ENCODE assay signal across 8 mouse cellular contexts in the genomic region with DNA sequence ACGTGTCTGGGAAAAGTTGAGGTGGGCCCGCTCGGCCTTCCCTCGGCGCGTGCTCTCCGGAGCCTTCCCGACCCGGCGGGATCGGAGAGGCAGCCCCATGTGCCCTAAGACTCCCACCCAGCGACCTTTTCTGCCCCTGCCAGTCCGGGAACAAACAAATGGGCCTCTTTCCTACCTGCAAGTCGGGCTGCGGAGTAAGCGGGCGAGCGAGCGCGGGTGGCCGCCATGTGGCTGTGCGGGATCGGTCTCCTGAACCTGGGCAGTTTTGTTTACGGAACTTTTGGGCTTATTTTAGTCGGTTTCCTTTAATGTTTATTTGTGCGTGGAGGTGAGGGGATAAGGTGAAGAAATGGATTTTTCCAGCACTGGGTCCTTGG. TPM values are rescaled to one million over a fixed set of nuclear protein-coding genes. Genes with fewer than 3 reads are reported as not detected.
A peak's percentile ranks its signal among the peaks of the same experiment; 100 is the strongest.
DNase-seq lines count a peak whose midpoint lies in the region; ATAC-seq lines count a peak whose summit lies in the region.

No protein-coding gene starts in this region.

- peak overlapping the region; percentile 98 for H3K9ac ChIP-seq in embryonic facial prominence, embryonic 12.5 days
- H3K9ac ChIP-seq in intestine, embryonic 14.5 days (ENCODE audit: low read length), result peak overlapping the region; percentile 98
- peak overlapping the region; percentile 68 for H3K9ac ChIP-seq in midbrain, embryonic 15.5 days

- H3K4me1 ChIP-seq in embryonic facial prominence, embryonic 12.5 days, result peaks cover 23% of the 10 kb centered on the region
- H3K4me1 ChIP-seq in intestine, embryonic 14.5 days (replicated peaks; ENCODE audit: control insufficient read depth, insufficient read depth, low read length), result peaks cover 19% of the 10 kb centered on the region
- H3K4me1 ChIP-seq in midbrain, embryonic 15.5 days, result peaks cover 26% of the 10 kb centered on the region

- no peaks in the 10 kb centered on the region for H3K9me3 ChIP-seq in embryonic facial prominence, embryonic 12.5 days
- no peaks in the 10 kb centered on the region for H3K9me3 ChIP-seq in intestine, embryonic 14.5 days (ENCODE audit: control insufficient read depth, low read length)
- no peaks in the 10 kb centered on the region for H3K9me3 ChIP-seq in midbrain, embryonic 15.5 days

- peak; percentile 19 to 20 for DNase-seq in layer of hippocampus, postnatal 36 days
- no peak for DNase-seq in layer of hippocampus, postnatal 25 days (ENCODE audit: extremely low spot score in 1 of 2, low spot score in 1 of 2)
- no peak for DNase-seq in intestine, embryonic 14.5 days (ENCODE audit: low spot score)
- no peak for DNase-seq in ovary, postnatal 10 days (ENCODE audit: low spot score)
- DNase-seq in adrenal gland, adult 18-20 months (ENCODE audit: low spot score in 2 of 2), result no peak

- WGBS in embryonic facial prominence, embryonic 12.5 days, result under 1% methylated on average over 26 of the region's 26 CpGs
- under 1% methylated on average over 26 of the region's 26 CpGs for WGBS in intestine, embryonic 14.5 days
- WGBS in midbrain, embryonic 15.5 days, result 0% methylated on average over 26 of the region's 26 CpGs

- H3K4me2 ChIP-seq in embryonic facial prominence, embryonic 12.5 days (replicated peaks), result peak overlapping the region; percentile 69
- peak overlapping the region; percentile 73 for H3K4me2 ChIP-seq in intestine, embryonic 14.5 days (ENCODE audit: low read length)
- H3K4me2 ChIP-seq in midbrain, embryonic 15.5 days, result peak overlapping the region; percentile 100

- 0 out of 2 replicates have a peak, but pooled peaks have one; percentile 1 for ATAC-seq in embryonic facial prominence, embryonic 12.5 days (ENCODE audit: insufficient number of reproducible peaks, insufficient read depth, low FRiP score, low TSS enrichment)
- no peak for ATAC-seq in intestine, embryonic 14.5 days (replicated peaks; ENCODE audit: low FRiP score, low TSS enrichment, low read depth)
- ATAC-seq in midbrain, embryonic 15.5 days (replicated peaks), result no peak
- no peak for ATAC-seq in cerebellum, adult (ENCODE audit: insufficient number of reproducible peaks, low FRiP score, low TSS enrichment)

- H3K27me3 ChIP-seq in embryonic facial prominence, embryonic 12.5 days, result no peaks in the 10 kb centered on the region
- H3K27me3 ChIP-seq in intestine, embryonic 14.5 days (replicated peaks; ENCODE audit: control insufficient read depth, insufficient read depth, low read length), result no peaks in the 10 kb centered on the region
- no peaks in the 10 kb centered on the region for H3K27me3 ChIP-seq in midbrain, embryonic 15.5 days (replicated peaks)

- peak overlapping the region; percentile 96 for H3K27ac ChIP-seq in embryonic facial prominence, embryonic 12.5 days
- H3K27ac ChIP-seq in intestine, embryonic 14.5 days (ENCODE audit: low read depth), result peak overlapping the region; percentile 96
- peak overlapping the region; percentile 94; the same call in 1 of the 2 replicates for H3K27ac ChIP-seq in midbrain, embryonic 15.5 days

- H3K36me3 ChIP-seq in embryonic facial prominence, embryonic 12.5 days, result no peaks in the 10 kb centered on the region
- H3K36me3 ChIP-seq in intestine, embryonic 14.5 days (ENCODE audit: control insufficient read depth, insufficient read depth, low read length), result no peaks in the 10 kb centered on the region
- H3K36me3 ChIP-seq in midbrain, embryonic 15.5 days (replicated peaks), result no peaks in the 10 kb centered on the region

- H3K4me3 ChIP-seq in embryonic facial prominence, embryonic 12.5 days, result peak overlapping the region; percentile 100
- H3K4me3 ChIP-seq in intestine, embryonic 14.5 days (ENCODE audit: low read depth, low read length), result peak overlapping the region; percentile 82
- peak overlapping the region; percentile 71 for H3K4me3 ChIP-seq in midbrain, embryonic 15.5 days

RNA-seq across cellular contexts. Expression of a gene that starts 7.8 kb away (rescaled TPM):
- total RNA-seq in layer of hippocampus, postnatal 36 days (2021), result 100 to 1,000 TPM; 124 to 148 TPM
- total RNA-seq in layer of hippocampus, postnatal 25 days (2021), result 100 to 1,000 TPM; 112 to 124 TPM
- polyA plus RNA-seq in embryonic facial prominence, embryonic 12.5 days (2016; fragmentation: Nextera tagmentation; extraction: Ambion mirVana), result 659 and 677 TPM in 2 replicates
- polyA plus RNA-seq in intestine, embryonic 14.5 days (2014; fragmentation: Nextera tagmentation; extraction: Ambion mirVana), result 798 and 814 TPM in 2 replicates
- 258 and 279 TPM in 2 replicates for polyA plus RNA-seq in midbrain, embryonic 15.5 days (2015; fragmentation: Nextera tagmentation; extraction: Ambion mirVana)
- 100 to 1,000 TPM; 317 to 377 TPM for total RNA-seq in adrenal gland, adult 18-20 months (2021)

RNA-seq across cellular contexts. Expression of a gene that starts 29.5 kb away (rescaled TPM):
- not detected for total RNA-seq in layer of hippocampus, postnatal 36 days (2021)
- not detected for total RNA-seq in layer of hippocampus, postnatal 25 days (2021)
- polyA plus RNA-seq in embryonic facial prominence, embryonic 12.5 days (2016; fragmentation: Nextera tagmentation; extraction: Ambion mirVana), result 2.2 and 3.7 TPM in 2 replicates
- polyA plus RNA-seq in intestine, embryonic 14.5 days (2014; fragmentation: Nextera tagmentation; extraction: Ambion mirVana), result 1.7 and 3.2 TPM in 2 replicates
- 2.8 and 4.7 TPM in 2 replicates for polyA plus RNA-seq in midbrain, embryonic 15.5 days (2015; fragmentation: Nextera tagmentation; extraction: Ambion mirVana)
- not detected for total RNA-seq in adrenal gland, adult 18-20 months (2021)

RNA-seq across cellular contexts. Expression of a gene that starts 46.1 kb away (rescaled TPM):
- total RNA-seq in layer of hippocampus, postnatal 36 days (2021), result 10 to 100 TPM; 30.9 to 37.9 TPM
- 10 to 100 TPM; 37.1 to 38.7 TPM for total RNA-seq in layer of hippocampus, postnatal 25 days (2021)
- 15.7 and 19.2 TPM in 2 replicates for polyA plus RNA-seq in embryonic facial prominence, embryonic 12.5 days (2016; fragmentation: Nextera tagmentation; extraction: Ambion mirVana)
- 6.8 and 8.4 TPM in 2 replicates for polyA plus RNA-seq in intestine, embryonic 14.5 days (2014; fragmentation: Nextera tagmentation; extraction: Ambion mirVana)
- 14.4 and 16.5 TPM in 2 replicates for polyA plus RNA-seq in midbrain, embryonic 15.5 days (2015; fragmentation: Nextera tagmentation; extraction: Ambion mirVana)
- total RNA-seq in adrenal gland, adult 18-20 months (2021), result 1 to 10 TPM; 2.6 to 3.0 TPM

Comparison
In these comparisons a context has a peak if more than half of its experiments do, and no peak if none do; other contexts are left out.
1. DNase-seq: peak in layer of hippocampus, postnatal 36 days (2 of 2); none in layer of hippocampus, postnatal 25 days (0 of 2), intestine, embryonic 14.5 days (single experiment), ovary, postnatal 10 days (single experiment) and adrenal gland, adult 18-20 months (0 of 2).
2. RNA of a gene that starts 46.1 kb away (total RNA-seq): 37.1 to 38.7 TPM in layer of hippocampus, postnatal 25 days and 30.9 to 37.9 TPM in layer of hippocampus, postnatal 36 days; 2.6 to 3.0 TPM in adrenal gland, adult 18-20 months; every median in the first group is over 4 times any median in the second.
3. Peak in every context shown above with its lines, with median percentiles within 50 percentile points of each other: H3K27ac ChIP-seq, H3K4me2 ChIP-seq, H3K4me3 ChIP-seq and H3K9ac ChIP-seq.